Comparison of ENCODE assay signal across 24 mouse cellular contexts in the genomic region with DNA sequence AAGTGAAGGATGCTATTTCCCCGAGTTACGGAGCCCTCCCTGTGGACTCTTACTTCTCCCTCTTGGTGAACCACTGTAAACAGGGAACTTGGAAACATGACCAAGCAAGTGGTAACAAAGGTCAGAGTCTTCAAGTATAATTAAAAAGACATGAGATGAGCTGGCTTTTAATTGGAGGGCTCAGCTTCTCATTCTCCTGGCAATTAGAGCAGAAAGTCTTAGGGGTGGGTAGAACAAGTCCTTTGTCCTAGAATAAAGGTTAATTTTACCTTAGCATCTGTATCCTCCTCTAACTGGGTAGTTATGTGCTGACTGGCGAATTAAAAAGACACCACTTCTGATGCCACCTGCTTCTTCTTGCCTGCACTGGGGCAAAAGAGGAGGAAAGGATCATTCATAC.
DNase-seq lines count a peak whose midpoint lies in the region; ATAC-seq lines count a peak whose summit lies in the region.
"Had no signal": no experiment of that assay in that cellular context is flagged by ENCODE, and none has a peak within 500 bp of the region (broad histone marks: within the 10 kb centered on the region; RNA-seq: fewer than 3 reads in every experiment).

No protein-coding gene starts in this region.

- H3K27me3 ChIP-seq in embryonic facial prominence, embryonic 14.5 days (replicated peaks; ENCODE audit: control insufficient read depth, insufficient read depth, low read length), result no peaks in the 10 kb centered on the region
- H3K27me3 ChIP-seq in embryonic facial prominence, embryonic 10.5 days (replicated peaks; ENCODE audit: low read depth, poor library complexity, severe bottlenecking), result no peaks in the 10 kb centered on the region
- H3K27me3 ChIP-seq in kidney, embryonic 16.5 days (ENCODE audit: insufficient read depth, low read length), result no peaks in the 10 kb centered on the region
- H3K27me3 ChIP-seq: embryonic facial prominence, embryonic 15.5 days; hindbrain, embryonic 12.5 days had no signal

- H3K9ac ChIP-seq in embryonic facial prominence, embryonic 14.5 days (ENCODE audit: low read depth, low read length), result no peak overlapping the region
- H3K9ac ChIP-seq in kidney, embryonic 16.5 days (replicated peaks; ENCODE audit: low read length), result no peak overlapping the region
- H3K9ac ChIP-seq: embryonic facial prominence, embryonic 15.5 days; hindbrain, embryonic 12.5 days had no signal

- peak; percentile 35 for DNase-seq in embryonic facial prominence, embryonic 14.5 days (ENCODE audit: low spot score)
- DNase-seq in embryonic facial prominence, embryonic 10.5 days (ENCODE audit: low spot score), result no peak
- peak; percentile 32 to 63 for DNase-seq in kidney, adult 8-10 months
- peak; percentile 83 for DNase-seq in Muller cell, postnatal 12 days (ENCODE audit: inconsistent ontology term)
- DNase-seq in retina, postnatal 1 day, result peak; percentile 81
- DNase-seq: adrenal gland, postnatal 10 days; B cell, adult 2 months; cerebellum, adult 18-20 months; cerebellum, adult 9-11 months; cerebellum, postnatal 36 days; heart, adult 18-20 months; heart, postnatal 10 days; heart, postnatal 4 days had no signal

- H3K4me3 ChIP-seq in embryonic facial prominence, embryonic 14.5 days (ENCODE audit: low read depth, low read length), result no peak overlapping the region
- H3K4me3 ChIP-seq in embryonic facial prominence, embryonic 10.5 days, result no peak overlapping the region
- no peak overlapping the region for H3K4me3 ChIP-seq in kidney, embryonic 16.5 days (ENCODE audit: low read length)
- H3K4me3 ChIP-seq: embryonic facial prominence, embryonic 15.5 days; erythroblast, embryonic 14.5 days; forebrain, embryonic 10.5 days; heart, embryonic 10.5 days; hindbrain, embryonic 12.5 days had no signal

- H3K4me2 ChIP-seq in embryonic facial prominence, embryonic 14.5 days (ENCODE audit: low read depth, low read length), result no peak overlapping the region
- no peak overlapping the region for H3K4me2 ChIP-seq in kidney, embryonic 16.5 days (replicated peaks; ENCODE audit: low read depth, low read length)
- H3K4me2 ChIP-seq: embryonic facial prominence, embryonic 15.5 days; hindbrain, embryonic 12.5 days had no signal

- H3K36me3 ChIP-seq in embryonic facial prominence, embryonic 14.5 days (ENCODE audit: control insufficient read depth, insufficient read depth, low read length), result no peaks in the 10 kb centered on the region
- no peaks in the 10 kb centered on the region for H3K36me3 ChIP-seq in embryonic facial prominence, embryonic 10.5 days (replicated peaks)
- H3K36me3 ChIP-seq in kidney, embryonic 16.5 days (ENCODE audit: insufficient read depth, low read length), result no peaks in the 10 kb centered on the region
- H3K36me3 ChIP-seq: embryonic facial prominence, embryonic 15.5 days; forebrain, embryonic 10.5 days; G1E; heart, embryonic 10.5 days; hindbrain, embryonic 12.5 days had no signal

- 53% methylated on average over 3 of the region's 3 CpGs for WGBS in embryonic facial prominence, embryonic 14.5 days
- 56% methylated on average over 3 of the region's 3 CpGs for WGBS in embryonic facial prominence, embryonic 10.5 days
- WGBS in kidney, embryonic 16.5 days, result 69% methylated on average over 3 of the region's 3 CpGs

- no peaks in the 10 kb centered on the region for H3K9me3 ChIP-seq in embryonic facial prominence, embryonic 14.5 days (ENCODE audit: control insufficient read depth, low read length)
- no peaks in the 10 kb centered on the region for H3K9me3 ChIP-seq in embryonic facial prominence, embryonic 10.5 days
- H3K9me3 ChIP-seq in kidney, embryonic 16.5 days (ENCODE audit: low read length), result no peaks in the 10 kb centered on the region
- H3K9me3 ChIP-seq: embryonic facial prominence, embryonic 15.5 days; forebrain, embryonic 10.5 days; heart, embryonic 10.5 days; hindbrain, embryonic 12.5 days had no signal

- H3K4me1 ChIP-seq in embryonic facial prominence, embryonic 14.5 days (ENCODE audit: control insufficient read depth, insufficient read depth, low read length), result no peaks in the 10 kb centered on the region
- H3K4me1 ChIP-seq in embryonic facial prominence, embryonic 10.5 days, result peaks cover 10% of the 10 kb centered on the region
- H3K4me1 ChIP-seq in kidney, embryonic 16.5 days (ENCODE audit: insufficient read depth, low read length), result no peaks in the 10 kb centered on the region
- H3K4me1 ChIP-seq: embryonic facial prominence, embryonic 15.5 days; forebrain, embryonic 10.5 days; heart, embryonic 10.5 days; hindbrain, embryonic 12.5 days had no signal

- peak; percentile 30; the same call in 1 of the 2 replicates for ATAC-seq in embryonic facial prominence, embryonic 14.5 days (ENCODE audit: low read depth)
- ATAC-seq in kidney, embryonic 16.5 days (ENCODE audit: low FRiP score, low TSS enrichment), result no peak
- no peak for ATAC-seq in cerebellum, adult (ENCODE audit: insufficient number of reproducible peaks, low FRiP score, low TSS enrichment)
- ATAC-seq: CD4-positive, CD25-positive, alpha-beta regulatory T cell, adult 4 months; forebrain, embryonic 14.5 days; hindbrain, embryonic 16.5 days had no signal

- no peak overlapping the region for H3K27ac ChIP-seq in embryonic facial prominence, embryonic 14.5 days (replicated peaks; ENCODE audit: low read depth, low read length)
- no peak overlapping the region for H3K27ac ChIP-seq in embryonic facial prominence, embryonic 10.5 days (replicated peaks)
- no peak overlapping the region for H3K27ac ChIP-seq in kidney, embryonic 16.5 days (ENCODE audit: low read length)
- H3K27ac ChIP-seq: embryonic facial prominence, embryonic 15.5 days; forebrain, embryonic 10.5 days; heart, embryonic 10.5 days; hindbrain, embryonic 12.5 days had no signal
